ENCODE assay signal across 11 mouse cellular contexts in the genomic region with DNA sequence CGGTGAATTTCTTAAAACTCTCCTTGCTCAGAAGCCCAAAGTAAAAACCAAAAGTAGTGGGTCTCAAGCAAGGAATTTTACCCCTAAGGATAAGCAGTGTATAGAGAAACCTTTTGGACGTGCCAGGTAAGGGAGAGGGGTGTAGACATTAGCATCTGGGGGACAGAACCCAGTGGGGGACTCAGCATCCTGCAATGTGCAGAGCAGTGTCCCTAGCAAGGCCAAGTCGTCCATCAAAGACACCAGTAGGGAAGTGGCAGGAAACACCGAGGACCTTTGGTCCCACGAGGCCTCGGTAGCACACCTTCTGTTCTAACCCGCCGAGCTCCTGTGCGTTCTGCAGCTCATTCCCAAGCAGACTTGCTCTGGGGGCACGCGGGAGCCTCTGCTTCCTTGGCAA. TPM values are rescaled to one million over a fixed set of nuclear protein-coding genes. Genes with fewer than 3 reads are reported as not detected.
DNase-seq lines count a peak whose midpoint lies in the region; ATAC-seq lines count a peak whose summit lies in the region.
"Had no signal": no experiment of that assay in that cellular context is flagged by ENCODE, and none has a peak within 500 bp of the region (broad histone marks: within the 10 kb centered on the region; RNA-seq: fewer than 3 reads in every experiment).

No protein-coding gene starts in this region.

- DNase-seq in cerebellum, postnatal 4 days (ENCODE audit: low spot score in 2 of 2), result no peak
- no peak for DNase-seq in hindbrain, embryonic 11.5 days (ENCODE audit: low spot score)
- peak; percentile 35 for DNase-seq in ES-CJ7 (ENCODE audit: low read depth, low spot score)
- DNase-seq in urinary bladder, adult 18-20 months (ENCODE audit: low spot score in 2 of 2), result no peak
- no peak for DNase-seq in thymus, postnatal 36 days

- H3K9me3 ChIP-seq in hindbrain, embryonic 12.5 days (replicated peaks), result no peaks in the 10 kb centered on the region
- H3K9me3 ChIP-seq in hindbrain, embryonic 11.5 days (ENCODE audit: control insufficient read depth, low read length), result no peaks in the 10 kb centered on the region
- H3K9me3 ChIP-seq in limb, embryonic 13.5 days, result no peaks in the 10 kb centered on the region
- H3K9me3 ChIP-seq: liver, embryonic 15.5 days; megakaryocyte, embryonic 14.5 days had no signal

- H3K9ac ChIP-seq in hindbrain, embryonic 12.5 days, result no peak overlapping the region
- no peak overlapping the region for H3K9ac ChIP-seq in hindbrain, embryonic 11.5 days (ENCODE audit: low read depth, low read length)
- H3K9ac ChIP-seq in limb, embryonic 13.5 days, result no peak overlapping the region
- H3K9ac ChIP-seq: liver, embryonic 15.5 days had no signal

- peak; percentile 17; the same call in 1 of the 2 replicates for ATAC-seq in cerebellum, adult (ENCODE audit: insufficient number of reproducible peaks, low FRiP score, low TSS enrichment)
- no peak for ATAC-seq in hindbrain, embryonic 12.5 days (ENCODE audit: low FRiP score)
- ATAC-seq in hindbrain, embryonic 11.5 days (ENCODE audit: low FRiP score), result no peak
- no peak for ATAC-seq in limb, embryonic 13.5 days (ENCODE audit: low FRiP score, low read depth)
- ATAC-seq: inflammation-experienced regulatory T-cells, adult 6 months had no signal

- H3K36me3 ChIP-seq in hindbrain, embryonic 12.5 days, result no peaks in the 10 kb centered on the region
- H3K36me3 ChIP-seq in hindbrain, embryonic 11.5 days (ENCODE audit: control insufficient read depth, insufficient read depth, low read length), result no peaks in the 10 kb centered on the region
- no peaks in the 10 kb centered on the region for H3K36me3 ChIP-seq in limb, embryonic 13.5 days
- H3K36me3 ChIP-seq: liver, embryonic 15.5 days had no signal

- H3K4me2 ChIP-seq in hindbrain, embryonic 12.5 days (replicated peaks), result 0 out of 2 replicates have a peak overlapping the region, but pooled peaks have one; percentile 15
- no peak overlapping the region for H3K4me2 ChIP-seq in hindbrain, embryonic 11.5 days (replicated peaks; ENCODE audit: low read depth, low read length)
- peak overlapping the region; percentile 53 for H3K4me2 ChIP-seq in limb, embryonic 13.5 days (replicated peaks)
- H3K4me2 ChIP-seq: liver, embryonic 15.5 days had no signal

- no peak overlapping the region for H3K27ac ChIP-seq in hindbrain, embryonic 12.5 days
- no peak overlapping the region for H3K27ac ChIP-seq in hindbrain, embryonic 11.5 days (ENCODE audit: low read depth, low read length)
- no peak overlapping the region for H3K27ac ChIP-seq in limb, embryonic 13.5 days
- H3K27ac ChIP-seq: liver, embryonic 15.5 days had no signal

- no peak overlapping the region for H3K4me3 ChIP-seq in hindbrain, embryonic 12.5 days
- H3K4me3 ChIP-seq in hindbrain, embryonic 11.5 days (ENCODE audit: low read depth, low read length), result no peak overlapping the region
- H3K4me3 ChIP-seq in limb, embryonic 13.5 days, result peak overlapping the region; percentile 18; the same call in 1 of the 2 replicates
- H3K4me3 ChIP-seq: liver, embryonic 15.5 days; megakaryocyte, embryonic 14.5 days had no signal

- 41% methylated on average over 11 of the region's 11 CpGs for WGBS in hindbrain, embryonic 12.5 days
- WGBS in hindbrain, embryonic 11.5 days, result 46% methylated on average over 11 of the region's 11 CpGs
- WGBS in limb, embryonic 13.5 days, result 39% methylated on average over 11 of the region's 11 CpGs

- peaks cover 11% of the 10 kb centered on the region for H3K27me3 ChIP-seq in hindbrain, embryonic 12.5 days
- no peaks in the 10 kb centered on the region for H3K27me3 ChIP-seq in hindbrain, embryonic 11.5 days (ENCODE audit: control insufficient read depth, insufficient read depth, low read length)
- H3K27me3 ChIP-seq in limb, embryonic 13.5 days, result peaks cover 4% of the 10 kb centered on the region; the same call in 1 of the 2 replicates

- H3K4me1 ChIP-seq in hindbrain, embryonic 12.5 days, result 0 out of 2 replicates have a peak, but pooled peaks cover 4% of the 10 kb centered on the region
- H3K4me1 ChIP-seq in hindbrain, embryonic 11.5 days (replicated peaks; ENCODE audit: control insufficient read depth, insufficient read depth, low read length), result no peaks in the 10 kb centered on the region
- H3K4me1 ChIP-seq in limb, embryonic 13.5 days, result peaks cover 7% of the 10 kb centered on the region; the same call in 1 of the 2 replicates
- H3K4me1 ChIP-seq: liver, embryonic 15.5 days had no signal

RNA-seq across cellular contexts. Expression of gene Tril, which starts 25.6 kb away (rescaled TPM):
- polyA plus RNA-seq in hindbrain, embryonic 12.5 days (2016; fragmentation: Nextera tagmentation; extraction: Ambion mirVana), result 38.8 and 46.5 TPM in 2 replicates
- 14.6 and 17.0 TPM in 2 replicates for polyA plus RNA-seq in hindbrain, embryonic 11.5 days (2014; fragmentation: Nextera tagmentation; extraction: Ambion mirVana)
- polyA plus RNA-seq in limb, embryonic 13.5 days (2015; fragmentation: Nextera tagmentation; extraction: Ambion mirVana), result 93.3 and 104 TPM in 2 replicates
- polyA plus RNA-seq: inflammation-experienced regulatory T-cells, adult 6 months had no signal
